Mouse (Mus musculus) embryonic facial prominence, embryonic 10.5 days (tissue): Measurements from ENCODE around the gene Yeats2. TPM values are rescaled to one million over a fixed set of nuclear protein-coding genes. Genes with fewer than 3 reads are reported as not detected.
A peak's percentile ranks its signal among the peaks of the same experiment; 100 is the strongest.

ENCODE experiments used
- DNase-seq: peaks from one replicate; pipeline ENCODE4 v3.0.0-alpha.2; 2017; ENCODE audit warnings: low spot score
- H3K27ac ChIP-seq: fragments of 300-500 bp; sonication (generic); replicated peaks from 2 replicates; pipeline ENCODE4 v1.5.1; 2016; ENCODE audit warnings: mild to moderate bottlenecking
- H3K27me3 ChIP-seq: fragments of 300-500 bp; sonication (generic); replicated peaks from 2 replicates; pipeline ENCODE4 v1.6.1; 2016; ENCODE audit warnings: low read depth, mild to moderate bottlenecking; ENCODE audit not compliant: poor library complexity, severe bottlenecking
- H3K36me3 ChIP-seq: fragments of 300-500 bp; sonication (generic); replicated peaks from 2 replicates; pipeline ENCODE4 v1.6.1; 2016; ENCODE audit warnings: mild to moderate bottlenecking, moderate library complexity
- H3K4me1 ChIP-seq: fragments of 300-500 bp; sonication (generic); 2 replicates; pipeline ENCODE4 v1.6.1; 2016
- H3K4me3 ChIP-seq: fragments of 300-500 bp; sonication (generic); 2 replicates; pipeline ENCODE4 v1.5.1; 2016; ENCODE audit warnings: mild to moderate bottlenecking, moderate library complexity
- H3K9me3 ChIP-seq: fragments of 300-500 bp; sonication (generic); 2 replicates; pipeline ENCODE4 v1.6.1; 2016; ENCODE audit warnings: mild to moderate bottlenecking
- WGBS: fragments of 180-500 bp; shearing (Covaris S2); methylation state at CpG from one replicate; pipeline ENCODE4 v1.1.7; 2016; 5-methylcytosine and 5-hydroxymethylcytosine counted together
- polyA plus RNA-seq: library from polyadenylated mRNA; unstranded; fragments of >200 nt; fragmentation: Nextera tagmentation; extraction: Ambion mirVana; gene quantifications from 2 replicates; pipeline ENCODE4 v1.2.1, GENCODE M21; 2016

Gene Yeats2
- polyA plus RNA-seq, 1 experiment from 2014 or later: 52.7 TPM

- DNase-seq: no peak
- Histone ChIP-seq H3K4me1 (no peaks in the 10 kb centered on the region), H3K36me3 (peaks cover 18% of the 10 kb centered on the region), H3K27me3 (no peaks in the 10 kb centered on the region), H3K27ac (no peak overlapping the region), H3K9me3 (no peaks in the 10 kb centered on the region), H3K4me3 (no peak overlapping the region)
- WGBS: 59% methylated on average over 2 of the region's 2 CpGs
Measured at GRCm38 (mm10) chr16:20130397-20130796, 10.5 kb upstream of the Yeats2 start.

GRCm38 (mm10) chr16:20144568-20144967 lies 3.7 kb downstream of the Yeats2 start:
- no peaks in the 10 kb centered on the region; the same call in 1 of the 2 replicates for H3K9me3 ChIP-seq
- H3K27me3 ChIP-seq: no peaks in the 10 kb centered on the region
- DNase-seq: no peak
- peaks cover 13% of the 10 kb centered on the region for H3K4me1 ChIP-seq
- 95% methylated on average over 3 of the region's 3 CpGs for WGBS
- H3K36me3 ChIP-seq: peaks cover 38% of the 10 kb centered on the region
- H3K4me3 ChIP-seq: no peak overlapping the region
- H3K27ac ChIP-seq: no peak overlapping the region

- 91% methylated on average over 5 of the region's 5 CpGs for WGBS
- no peaks in the 10 kb centered on the region for H3K27me3 ChIP-seq
- H3K4me1 ChIP-seq: no peaks in the 10 kb centered on the region
- no peak overlapping the region for H3K4me3 ChIP-seq
- no peaks in the 10 kb centered on the region for H3K9me3 ChIP-seq
- DNase-seq: no peak
- peaks cover 70% of the 10 kb centered on the region for H3K36me3 ChIP-seq
- H3K27ac ChIP-seq: no peak overlapping the region
Measured at GRCm38 (mm10) chr16:20151991-20152390, 11.1 kb downstream of the Yeats2 start.

- H3K27ac ChIP-seq: no peak overlapping the region
- H3K27me3 ChIP-seq: no peaks in the 10 kb centered on the region
- no peak overlapping the region for H3K4me3 ChIP-seq
- H3K4me1 ChIP-seq: no peaks in the 10 kb centered on the region
- 79% methylated on average over 3 of the region's 3 CpGs for WGBS
- H3K36me3 ChIP-seq: peaks cover 83% of the 10 kb centered on the region
- no peak for DNase-seq
- no peaks in the 10 kb centered on the region for H3K9me3 ChIP-seq
Measured at GRCm38 (mm10) chr16:20153742-20154141, 12.9 kb downstream of the Yeats2 start.

- H3K4me1 ChIP-seq: no peaks in the 10 kb centered on the region
- no peak overlapping the region for H3K27ac ChIP-seq
- no peak overlapping the region for H3K4me3 ChIP-seq
- H3K9me3 ChIP-seq: no peaks in the 10 kb centered on the region
- H3K36me3 ChIP-seq: peaks cover 98% of the 10 kb centered on the region
- 86% methylated on average over 2 of the region's 2 CpGs for WGBS
- DNase-seq: no peak
- no peaks in the 10 kb centered on the region for H3K27me3 ChIP-seq
Measured at GRCm38 (mm10) chr16:20160130-20160529, 19.3 kb downstream of the Yeats2 start.

- H3K4me3 ChIP-seq: no peak overlapping the region
- peaks cover 100% of the 10 kb centered on the region for H3K36me3 ChIP-seq
- no peak for DNase-seq
- WGBS: 92% methylated on average over 3 of the region's 3 CpGs
- H3K27me3 ChIP-seq: no peaks in the 10 kb centered on the region
- H3K4me1 ChIP-seq: no peaks in the 10 kb centered on the region
- no peak overlapping the region for H3K27ac ChIP-seq
- peaks cover 10% of the 10 kb centered on the region for H3K9me3 ChIP-seq
Measured at GRCm38 (mm10) chr16:20169071-20169470, 28.2 kb downstream of the Yeats2 start.

GRCm38 (mm10) chr16:20169471-20170106 lies 28.7 kb downstream of the Yeats2 start:
- Histone ChIP-seq H3K4me3 (no peak overlapping the region), H3K9me3 (peaks cover 10% of the 10 kb centered on the region), H3K36me3 (peaks cover 100% of the 10 kb centered on the region), H3K4me1 (no peaks in the 10 kb centered on the region), H3K27me3 (no peaks in the 10 kb centered on the region), H3K27ac (no peak overlapping the region)
- DNase-seq: no peak
- WGBS: 89% methylated on average over 3 of the region's 3 CpGs

- Histone ChIP-seq H3K27ac (no peak overlapping the region), H3K4me3 (no peak overlapping the region), H3K27me3 (no peaks in the 10 kb centered on the region), H3K36me3 (peaks cover 89% of the 10 kb centered on the region), H3K9me3 (no peaks in the 10 kb centered on the region), H3K4me1 (no peaks in the 10 kb centered on the region)
- 83% methylated on average over 23 of the region's 23 CpGs for WGBS
- DNase-seq: no peak
Measured at GRCm38 (mm10) chr16:20179406-20180175, 38.7 kb downstream of the Yeats2 start.

- no peaks in the 10 kb centered on the region for H3K27me3 ChIP-seq
- peak; percentile 26 for DNase-seq
- peaks cover 90% of the 10 kb centered on the region for H3K36me3 ChIP-seq
- H3K27ac ChIP-seq: no peak overlapping the region
- no peaks in the 10 kb centered on the region for H3K9me3 ChIP-seq
- no peak overlapping the region for H3K4me3 ChIP-seq
- 65% methylated on average over 2 of the region's 2 CpGs for WGBS
- no peaks in the 10 kb centered on the region for H3K4me1 ChIP-seq
Measured at GRCm38 (mm10) chr16:20185368-20185767, 44.5 kb downstream of the Yeats2 start.

GRCm38 (mm10) chr16:20191161-20191882 lies 50.5 kb downstream of the Yeats2 start:
- H3K36me3 ChIP-seq: peaks cover 96% of the 10 kb centered on the region
- WGBS: 86% methylated on average over 3 of the region's 3 CpGs

GRCm38 (mm10) chr16:20192043-20192442 lies 51.2 kb downstream of the Yeats2 start:
- Histone ChIP-seq H3K4me1 (no peaks in the 10 kb centered on the region), H3K27me3 (no peaks in the 10 kb centered on the region), H3K4me3 (no peak overlapping the region), H3K9me3 (no peaks in the 10 kb centered on the region), H3K36me3 (peaks cover 96% of the 10 kb centered on the region), H3K27ac (no peak overlapping the region)
- no peak for DNase-seq

More at GRCm38 (mm10) chr16:20191161-20191882, 50.5 kb downstream of the Yeats2 start:
- no peak overlapping the region for H3K27ac ChIP-seq
- no peaks in the 10 kb centered on the region for H3K27me3 ChIP-seq
- no peak overlapping the region for H3K4me3 ChIP-seq
- H3K9me3 ChIP-seq: no peaks in the 10 kb centered on the region
- no peak for DNase-seq
- H3K4me1 ChIP-seq: no peaks in the 10 kb centered on the region

- H3K9me3 ChIP-seq: no peaks in the 10 kb centered on the region
- no peaks in the 10 kb centered on the region for H3K4me1 ChIP-seq
- peaks cover 97% of the 10 kb centered on the region for H3K36me3 ChIP-seq
- no peak overlapping the region for H3K27ac ChIP-seq
- no peak overlapping the region for H3K4me3 ChIP-seq
- WGBS: 95% methylated on average over 3 of the region's 3 CpGs
- no peak for DNase-seq
- no peaks in the 10 kb centered on the region for H3K27me3 ChIP-seq
Measured at GRCm38 (mm10) chr16:20195546-20195945, 54.7 kb downstream of the Yeats2 start.
